Mouse (Mus musculus) urinary bladder, adult 2 months (tissue): Measurements from ENCODE around the gene Tmc3. TPM values are rescaled to one million over a fixed set of nuclear protein-coding genes. Genes with fewer than 3 reads are reported as not detected.

Source experiments
- DNase-seq: peaks from one replicate; pipeline ENCODE4 v3.0.0; 2022; ENCODE audit warnings: low spot score
- polyA plus RNA-seq: library from polyadenylated mRNA; depleted of rRNA; stranded (reverse); fragments of >200 nt; gene quantifications from 2 replicates; pipeline ENCODE4 v1.2.3, GENCODE M21; 2012; rRNA removed

Gene Tmc3
- polyA plus RNA-seq, result 0.12 TPM in 2 replicates

DNA sequence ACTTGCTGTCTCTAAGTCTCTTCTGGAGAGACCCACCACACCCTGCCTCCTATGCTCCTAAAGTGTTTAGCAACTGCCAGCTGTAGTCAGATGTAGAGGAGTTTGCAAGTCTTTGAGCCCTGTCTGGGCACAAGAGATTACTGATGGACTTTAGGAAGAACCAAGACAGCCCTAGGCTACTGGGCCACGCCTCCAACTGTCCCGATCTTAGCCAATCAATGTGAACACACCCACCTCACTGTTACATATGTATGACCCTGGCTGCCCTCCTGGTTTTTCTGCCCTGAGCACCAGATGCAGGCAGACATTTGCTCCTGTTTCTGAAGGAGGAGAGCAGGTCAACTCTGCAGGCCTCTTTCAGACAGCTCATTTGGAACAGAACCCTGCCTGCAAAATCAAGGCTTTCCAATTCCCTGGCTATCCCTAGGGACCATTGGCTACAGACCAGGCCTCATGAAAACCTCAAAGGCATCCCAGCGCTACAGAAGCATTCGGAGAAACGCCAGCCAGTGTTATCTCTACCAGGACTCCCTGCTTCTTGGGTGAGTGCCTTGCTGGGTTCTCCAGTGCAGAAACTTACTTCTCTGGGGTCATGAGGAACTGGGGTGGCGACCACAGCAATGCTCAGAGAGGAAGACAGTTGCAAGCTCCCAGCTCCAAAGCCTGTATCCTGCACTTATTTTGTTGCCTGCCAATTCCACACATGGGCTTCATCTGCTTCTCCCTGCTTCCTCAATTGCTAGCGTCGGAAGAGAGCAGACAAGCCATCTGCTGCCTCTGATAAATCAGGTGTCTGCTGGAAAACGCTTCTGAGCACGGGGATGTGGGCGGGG is at the start of gene Tmc3:
Gene Tmc3, plus strand, starts transcription at position 289 of the 833 bp plus-strand sequence.
- no peak for DNase-seq

DNA sequence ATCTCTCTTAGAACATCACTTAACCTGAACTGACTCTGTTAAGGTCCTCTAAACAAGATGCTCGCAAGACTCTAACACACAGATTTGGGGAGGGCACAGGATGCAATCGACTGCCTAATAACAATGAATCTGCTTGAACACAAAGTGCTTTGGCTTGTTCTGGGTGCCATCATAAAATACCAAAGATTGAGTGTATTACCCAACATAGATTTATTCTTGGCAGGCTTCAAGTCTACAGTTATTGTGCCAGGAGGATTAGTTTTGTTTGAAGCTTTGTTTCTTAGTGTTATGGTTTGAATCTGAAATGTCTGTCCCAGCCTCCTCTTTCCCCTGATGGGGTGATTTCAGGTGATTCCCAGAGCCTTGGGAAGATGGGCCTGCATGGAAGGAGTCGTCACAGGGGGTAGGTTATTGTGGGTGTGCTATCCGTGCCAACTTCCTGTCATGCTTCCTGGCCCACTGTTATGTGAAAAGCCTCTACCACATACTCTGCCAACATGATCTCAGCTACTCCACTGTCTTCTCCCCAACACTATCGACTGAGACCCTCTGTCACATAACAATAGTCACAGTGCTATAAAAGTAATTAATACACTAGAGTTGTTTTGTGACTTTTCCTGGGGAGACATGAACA is 43.1 kb upstream of the Tmc3 start:
- DNase-seq, result no peak

DNA sequence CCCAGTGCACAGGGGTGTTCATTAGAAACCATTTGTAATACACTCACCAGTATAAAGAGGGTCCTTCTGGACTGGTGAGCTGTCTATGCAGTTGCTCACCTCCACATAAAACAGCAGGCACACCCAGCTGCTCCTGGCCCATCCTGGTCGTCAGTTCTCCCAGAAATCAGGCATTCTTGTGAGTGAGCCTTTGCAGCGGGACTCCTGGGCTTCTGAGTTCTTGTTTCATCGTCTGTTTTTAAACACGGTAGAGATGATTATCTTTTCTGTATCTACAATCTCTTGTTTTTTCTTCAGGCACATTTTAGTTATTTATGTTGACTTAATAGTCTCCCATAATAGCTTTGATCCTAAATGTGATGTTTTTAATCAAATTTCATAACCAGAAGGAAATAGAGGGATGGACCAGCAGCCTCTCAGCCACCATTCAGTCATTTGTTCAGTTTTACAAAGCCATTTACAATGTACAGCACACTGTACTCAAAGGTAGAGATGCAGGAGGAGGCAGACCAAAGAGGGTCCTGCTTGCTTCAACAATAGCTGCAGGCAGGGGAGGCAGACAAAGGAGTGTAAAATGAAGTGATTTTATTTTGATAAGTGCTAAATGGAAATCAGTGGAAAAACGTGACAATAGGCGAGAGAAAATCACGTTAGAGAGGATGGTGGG is 35.9 kb upstream of the Tmc3 start:
- DNase-seq, result no peak

DNA sequence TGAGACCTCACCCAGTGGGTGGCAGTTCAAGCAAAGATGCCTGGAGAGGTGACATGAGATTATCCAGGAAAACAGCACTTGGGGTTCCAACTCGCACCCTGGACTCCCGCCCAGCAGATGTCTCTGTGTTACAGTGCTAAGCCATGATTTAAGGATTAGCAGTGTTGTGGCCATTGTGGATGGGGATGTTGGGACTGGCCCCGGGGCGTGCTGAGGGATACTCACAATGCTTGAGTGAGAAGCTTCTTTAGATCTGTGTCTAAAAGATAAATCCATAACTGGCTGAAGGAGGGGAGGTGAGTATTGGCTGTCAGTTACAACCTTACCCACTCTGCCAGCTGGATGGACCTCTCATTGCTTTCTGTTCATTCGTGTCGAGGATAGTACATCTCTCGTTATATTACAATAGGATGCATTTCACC is 35.4 kb upstream of the Tmc3 start:
- no peak for DNase-seq

DNA sequence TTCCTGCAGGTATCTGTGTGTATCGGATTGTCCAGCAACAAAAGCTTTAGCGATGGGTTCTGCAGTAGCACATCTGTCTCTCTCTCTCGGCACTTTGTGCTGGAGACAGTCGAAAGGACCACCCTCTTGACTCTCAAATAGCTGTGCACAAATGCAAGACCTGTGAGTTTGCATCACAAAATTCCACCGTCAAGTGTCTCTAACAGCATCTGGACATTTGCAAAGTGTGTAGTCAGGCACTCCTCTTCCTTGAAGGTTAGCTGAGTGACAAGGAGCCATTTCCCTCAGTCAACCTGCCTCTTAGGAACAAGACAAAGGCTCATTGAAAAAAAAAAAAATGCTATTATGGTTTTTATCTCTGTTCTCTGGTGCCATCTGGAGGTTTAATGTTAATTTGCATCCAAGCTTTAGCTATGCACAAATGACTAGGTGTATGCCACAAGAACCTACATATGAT is 34.7 kb upstream of the Tmc3 start:
- no peak for DNase-seq

DNA sequence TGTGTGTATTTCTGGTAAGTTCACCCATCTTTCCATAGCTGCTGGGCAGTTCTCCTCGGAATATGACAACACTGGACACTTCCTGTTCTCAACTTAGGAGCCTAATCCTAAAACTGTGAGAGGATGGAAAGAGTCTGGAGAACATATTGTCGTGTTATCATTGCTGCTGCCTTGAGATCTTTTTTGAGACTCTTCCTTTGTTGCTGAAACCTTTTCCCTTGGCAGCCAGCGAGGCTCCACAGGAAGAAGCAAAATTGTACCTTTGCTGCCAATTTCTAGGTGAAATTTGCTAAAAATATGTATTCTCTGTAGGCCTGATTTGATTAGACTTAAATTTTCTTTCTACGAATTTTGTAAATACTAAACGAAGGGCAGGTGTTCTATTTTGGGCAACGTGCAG is 30.2 kb upstream of the Tmc3 start:
- DNase-seq, result no peak

DNA sequence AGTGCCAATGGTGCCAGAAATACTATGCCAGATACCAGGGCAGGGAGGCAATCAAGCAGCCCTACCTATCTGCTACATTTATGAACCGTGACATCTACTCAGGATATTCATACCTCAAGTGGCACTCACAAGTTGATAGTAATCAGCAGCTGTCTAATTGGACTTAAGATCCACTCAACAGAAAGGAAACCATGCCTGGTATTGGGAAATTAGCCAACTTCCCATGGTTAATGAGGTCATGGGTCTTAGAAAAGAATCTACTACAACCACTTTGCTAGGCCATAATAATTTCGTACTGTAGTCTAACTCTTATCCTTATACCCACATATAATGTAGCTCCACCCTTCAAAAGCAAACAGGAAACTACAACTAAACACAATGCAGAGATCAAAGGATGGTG is 28.2 kb upstream of the Tmc3 start:
- no peak for DNase-seq

DNA sequence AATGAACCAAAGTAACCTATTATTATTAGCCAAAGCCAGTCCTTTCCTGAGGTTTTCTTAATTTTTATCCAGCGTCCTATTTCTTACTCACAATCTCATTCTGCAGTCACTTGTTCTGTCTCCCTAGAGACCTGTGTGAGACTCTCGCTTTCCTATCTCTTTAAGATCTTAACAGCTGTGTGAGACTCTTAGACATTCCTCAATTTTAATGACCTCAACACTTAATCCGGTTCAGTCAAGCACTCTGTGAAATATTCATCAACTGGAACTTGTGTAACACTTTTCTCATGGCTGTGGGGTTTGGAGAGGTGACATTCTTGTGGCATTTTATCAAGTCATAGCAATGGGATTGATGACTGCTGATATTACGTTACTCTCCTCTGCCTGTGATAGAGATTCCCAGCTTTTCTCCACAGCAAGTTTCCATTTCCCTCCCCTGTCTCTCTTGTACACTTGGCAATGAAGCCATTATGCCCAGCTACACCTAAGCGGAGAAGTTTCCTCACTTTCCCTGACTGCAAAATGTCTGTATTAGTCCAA is 25.9 kb upstream of the Tmc3 start:
- no peak for DNase-seq

DNA sequence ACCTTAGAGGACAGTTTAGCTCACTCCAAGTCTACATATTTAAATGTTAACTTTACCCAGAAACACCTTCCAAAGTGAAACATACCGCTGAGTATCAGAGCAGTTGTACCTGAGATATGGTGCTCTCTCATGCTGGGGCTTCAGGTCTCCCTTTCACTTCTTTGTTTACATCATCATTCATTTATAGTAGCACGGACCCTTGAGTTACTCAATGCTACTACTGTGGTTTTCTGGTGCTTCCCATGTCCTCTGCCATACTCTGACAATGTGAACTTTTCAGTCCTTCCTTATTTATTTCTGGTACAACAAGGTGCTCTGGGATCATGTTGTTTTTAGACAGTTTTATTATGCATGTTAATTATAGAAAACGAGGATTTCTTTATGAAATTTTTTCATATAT is 25.2 kb upstream of the Tmc3 start:
- DNase-seq, result no peak

DNA sequence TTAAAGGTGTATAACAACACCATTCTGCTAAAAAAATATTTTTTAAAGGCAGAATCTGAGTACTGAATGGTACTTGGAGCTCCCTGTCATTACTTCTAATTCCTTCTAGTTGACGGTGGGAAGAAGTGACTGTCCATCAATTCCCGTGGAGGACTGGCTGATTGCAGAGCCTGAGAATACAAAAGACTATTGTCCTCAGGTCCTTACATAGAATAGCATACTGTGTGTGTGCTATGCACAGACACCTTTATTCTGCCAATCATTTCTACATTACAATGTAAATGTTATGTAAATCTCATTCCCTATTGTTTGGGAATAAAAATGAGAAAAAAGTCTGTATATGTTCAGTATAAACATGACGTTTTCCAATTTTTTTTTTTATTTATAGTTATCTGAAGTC is 22.9 kb upstream of the Tmc3 start:
- DNase-seq, result no peak

DNA sequence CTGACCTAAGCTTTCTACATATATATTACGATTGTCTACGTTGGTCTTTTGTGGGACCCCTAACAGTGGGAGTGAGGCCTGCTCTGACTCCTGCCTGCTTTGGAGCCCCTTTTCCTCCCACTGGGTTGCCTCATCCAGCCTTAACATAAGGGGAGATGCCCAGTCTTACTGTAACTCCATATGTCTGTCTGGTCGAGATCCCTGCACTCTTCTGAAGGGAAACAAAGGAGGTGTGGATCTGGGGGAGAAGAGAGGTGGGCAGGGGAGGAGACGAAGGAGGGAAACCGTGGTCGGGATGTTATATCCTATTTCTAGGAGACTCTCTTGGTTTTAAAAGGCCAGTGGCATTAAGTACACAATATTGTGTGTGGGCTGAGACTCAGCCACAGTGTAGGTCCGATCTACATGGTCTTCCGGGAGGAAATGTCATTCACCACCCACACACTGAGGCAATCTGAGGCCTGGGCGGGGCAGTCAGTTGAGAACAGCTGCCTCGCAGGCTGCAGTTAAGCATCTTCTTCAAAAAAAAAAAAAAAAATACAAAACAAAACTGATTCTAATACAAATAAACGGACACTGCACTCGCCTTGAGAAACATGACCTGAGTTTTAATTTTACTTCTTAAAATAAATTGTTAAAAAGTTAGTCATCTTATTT is 20.0 kb upstream of the Tmc3 start:
- no peak for DNase-seq

DNA sequence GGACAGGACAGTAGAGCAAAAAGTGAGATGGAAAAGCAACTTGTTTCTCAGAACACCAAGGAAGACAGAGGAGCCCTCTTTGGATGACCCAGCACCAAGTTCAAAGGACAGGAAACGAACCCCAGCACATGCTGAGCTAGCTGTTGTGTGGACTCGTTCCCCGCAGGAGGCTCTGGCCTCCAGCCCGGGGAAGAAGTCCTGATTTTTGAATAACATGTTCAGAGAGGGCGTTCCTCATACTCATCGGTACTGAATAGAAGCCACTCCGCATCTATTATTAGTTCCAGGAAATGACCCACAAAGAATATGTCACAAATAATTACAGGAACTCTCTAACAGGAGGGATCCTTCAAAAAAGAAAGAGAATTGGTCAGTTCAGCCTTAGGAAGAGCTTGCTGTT is 18.8 kb upstream of the Tmc3 start:
- no peak for DNase-seq

DNA sequence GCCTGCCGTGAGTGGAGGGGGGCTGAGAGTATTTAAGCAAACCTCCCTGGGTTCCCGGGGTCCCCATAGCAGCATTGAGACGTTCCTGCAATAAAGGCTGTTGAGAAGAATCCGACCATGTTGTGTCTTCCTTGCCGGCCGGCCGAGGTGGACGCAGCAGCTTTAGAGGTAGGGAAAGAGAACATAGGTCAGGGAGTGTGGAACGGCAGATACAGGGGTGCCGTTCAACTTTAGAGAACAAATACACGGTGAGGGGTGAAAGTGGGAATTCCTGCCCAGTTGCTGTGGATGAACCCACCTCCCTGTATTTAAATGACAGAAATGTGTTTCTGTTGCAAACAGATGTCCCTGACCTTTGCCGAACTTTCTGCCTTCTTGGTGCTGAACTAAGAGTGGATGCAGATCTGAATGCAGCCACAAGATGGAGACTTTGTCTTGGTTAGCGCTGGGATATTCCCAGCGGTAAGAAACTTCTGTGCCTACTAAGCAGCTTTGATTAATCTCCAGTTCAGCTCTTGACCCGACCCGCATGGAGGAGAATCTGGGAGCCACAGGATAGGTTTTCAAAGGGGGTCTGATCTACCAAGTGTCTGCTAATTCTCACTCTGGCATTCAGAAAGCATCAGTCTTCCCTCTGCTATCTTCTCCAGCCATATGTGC is 16.8 kb upstream of the Tmc3 start:
- no peak for DNase-seq

DNA sequence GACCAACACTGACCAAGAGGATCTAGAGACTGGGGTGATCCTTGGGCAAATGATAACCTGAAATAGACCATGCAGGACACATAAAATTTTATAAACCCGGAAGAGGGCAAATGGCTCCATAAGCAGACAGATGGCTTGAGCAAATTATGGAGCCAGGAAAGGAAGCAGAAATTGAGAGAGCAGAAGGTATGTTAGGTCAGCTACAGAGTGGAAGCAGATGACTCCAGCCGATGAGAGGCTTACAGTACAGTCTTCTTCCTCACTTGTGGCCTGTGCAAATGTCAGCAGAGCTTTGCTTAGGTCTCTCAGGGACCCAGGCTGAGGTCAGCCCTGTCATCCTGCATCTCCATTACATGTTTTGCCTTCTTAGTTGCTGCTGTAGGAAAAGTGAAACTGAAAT is 15.9 kb upstream of the Tmc3 start:
- DNase-seq, result no peak

DNA sequence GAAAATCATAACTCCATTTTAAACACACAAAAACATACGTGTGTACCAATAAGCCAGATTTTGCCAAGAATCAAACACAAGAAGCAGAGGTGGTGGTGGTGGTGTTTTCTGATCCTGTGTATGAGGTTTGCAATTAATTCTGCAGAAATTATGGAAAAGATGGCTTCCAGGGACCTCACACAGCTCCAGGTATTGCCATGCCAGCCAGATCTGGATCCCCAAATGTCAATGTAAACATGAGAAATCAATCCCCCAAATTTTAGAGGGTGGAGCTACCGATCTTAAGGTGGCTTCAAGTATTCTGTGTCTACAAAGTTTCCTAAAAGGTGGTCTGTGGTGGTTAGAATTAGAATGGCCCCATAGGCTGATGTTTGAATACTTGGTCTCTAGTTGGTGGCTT is 15.3 kb upstream of the Tmc3 start:
- DNase-seq, result no peak

DNA sequence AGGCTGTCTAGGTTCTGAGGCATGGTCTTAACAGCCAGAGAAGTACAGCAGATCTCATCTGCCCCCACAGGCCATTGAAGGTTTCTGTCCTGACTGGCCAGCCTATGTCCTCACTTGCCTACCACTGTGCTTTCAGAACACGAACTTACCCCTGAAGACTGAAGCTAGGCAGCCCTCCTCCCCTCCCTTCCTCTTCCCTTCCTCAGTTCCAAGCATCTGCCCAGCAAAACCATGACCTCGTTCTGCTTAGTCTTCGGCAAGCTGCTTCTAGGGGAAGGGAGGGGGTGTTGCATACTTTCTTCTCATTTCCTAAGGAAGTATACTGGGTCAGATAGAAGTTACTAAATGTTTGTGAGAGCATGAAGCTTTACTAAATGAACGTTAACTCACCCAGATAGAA is 13.7 kb upstream of the Tmc3 start:
- DNase-seq, result no peak

DNA sequence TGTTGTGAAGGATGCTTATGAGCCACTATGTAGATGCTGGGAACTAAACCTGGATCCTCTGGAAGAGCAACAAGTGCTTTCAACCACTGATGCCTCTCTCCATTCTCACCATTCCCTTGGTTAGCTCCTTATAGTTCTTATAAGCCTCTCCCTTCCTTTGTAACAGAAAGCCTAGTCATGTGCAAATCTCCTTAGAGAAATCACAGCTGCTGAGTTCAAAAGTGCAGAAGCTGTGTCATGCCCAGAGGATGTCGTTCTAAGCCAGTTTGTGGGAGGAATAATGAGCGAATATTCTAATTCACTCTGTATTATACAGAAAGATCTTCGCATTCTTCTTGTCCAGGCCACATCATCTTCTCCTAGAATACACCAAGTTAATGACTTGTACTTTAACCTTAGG is 12.8 kb upstream of the Tmc3 start:
- no peak for DNase-seq

DNA sequence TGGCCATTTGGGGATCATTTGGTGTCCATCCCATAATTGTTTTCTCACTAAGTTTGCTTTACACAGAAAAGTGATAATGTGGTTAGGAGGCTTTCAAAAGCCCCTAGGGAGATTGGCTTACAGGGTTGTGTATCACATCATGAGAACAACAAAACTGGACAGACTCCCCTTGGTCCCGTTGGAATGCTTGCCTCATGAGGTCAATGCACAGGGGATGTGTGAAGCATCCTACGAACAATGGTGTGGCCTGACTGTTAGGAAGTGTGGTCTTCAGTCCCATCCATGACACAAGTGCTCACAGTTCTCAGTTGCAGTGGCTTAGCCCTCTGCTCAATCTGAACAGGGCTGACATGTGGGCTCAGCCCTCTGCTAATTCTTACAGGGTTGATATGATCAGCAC is 12.3 kb upstream of the Tmc3 start:
- DNase-seq, result no peak

DNA sequence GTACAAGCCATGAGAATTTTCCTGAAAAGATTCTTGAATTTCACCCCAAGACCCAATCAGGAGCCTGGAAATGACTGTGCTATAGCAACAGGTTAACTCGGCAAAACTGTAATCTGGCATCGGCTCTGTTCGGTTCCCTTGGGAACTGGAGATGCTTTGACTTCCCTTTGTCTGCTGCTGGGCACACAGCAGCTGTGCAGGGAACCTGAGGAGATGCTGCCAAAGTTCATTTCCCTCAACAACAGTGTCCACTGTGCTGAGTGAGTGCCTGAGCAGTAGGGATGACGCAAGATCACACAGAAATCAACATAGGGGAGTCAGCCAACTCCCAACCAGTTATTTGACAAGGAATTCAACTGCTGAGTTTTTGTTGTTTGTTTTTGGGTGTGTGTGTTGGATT is 3.8 kb upstream of the Tmc3 start:
- DNase-seq, result no peak

DNA sequence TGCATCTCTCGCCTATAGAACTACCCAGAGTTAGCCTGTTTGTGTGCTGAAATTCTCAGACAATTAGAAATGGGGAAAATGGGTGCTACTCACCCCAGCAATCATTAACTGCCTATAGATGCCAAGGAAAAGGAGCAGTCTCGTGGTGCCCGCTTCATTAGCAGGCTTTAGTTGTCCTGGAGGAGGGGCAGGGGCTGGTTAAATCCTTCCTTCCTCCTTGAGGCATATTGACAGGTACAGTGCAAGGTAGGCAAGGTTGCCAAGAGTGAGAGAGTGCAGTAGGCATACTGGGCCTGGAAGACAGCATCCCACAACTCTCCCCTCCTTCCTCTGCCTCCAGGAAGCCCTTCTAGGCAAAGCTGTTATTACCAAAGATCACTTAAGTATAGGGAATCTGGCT is 9.3 kb downstream of the Tmc3 start:
- DNase-seq, result no peak

DNA sequence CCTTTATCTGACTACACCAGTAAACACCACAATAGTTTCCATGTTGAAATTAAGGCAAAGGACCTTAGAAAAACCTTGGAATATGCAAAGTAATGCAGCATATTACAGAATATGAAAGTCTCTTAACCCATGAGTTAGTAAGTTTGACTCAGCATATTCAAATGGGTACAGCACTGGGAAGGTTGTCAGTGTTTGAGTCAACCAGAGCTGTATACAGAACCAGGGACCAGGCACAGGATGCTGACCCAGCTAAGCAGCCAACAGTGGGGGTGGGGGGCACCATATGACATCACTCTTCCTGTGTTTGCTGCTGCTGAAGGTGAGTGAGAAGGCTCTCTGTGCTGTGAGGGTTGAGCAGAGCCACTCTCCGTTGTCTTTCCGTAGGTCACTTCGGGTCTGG is 12.3 kb downstream of the Tmc3 start:
- no peak for DNase-seq
